Mouse (Mus musculus): ENCODE results near the gene Zzef1.

Gene Zzef1

GRCm38 (mm10) chr11:72960723-72961071, 164.7 kb downstream of the Zzef1 start:
- DNase-seq, result no peak

GRCm38 (mm10) chr11:72961072-72961980, 165.3 kb downstream of the Zzef1 start, which contains the start of gene Atp2a3:
TSS of gene Atp2a3 (plus strand) at chr11:72961169.
- no peak for DNase-seq

GRCm38 (mm10) chr11:72962378-72962777, 166.4 kb downstream of the Zzef1 start:
- no peak for DNase-seq

- no peak for DNase-seq
Observed at GRCm38 (mm10) chr11:72963058-72963788, 167.2 kb downstream of the Zzef1 start.

GRCm38 (mm10) chr11:72963789-72964294, 167.8 kb downstream of the Zzef1 start:
- no peak for DNase-seq

GRCm38 (mm10) chr11:72974995-72975503, 179.0 kb downstream of the Zzef1 start:
- DNase-seq, result no peak
